Mouse (Mus musculus) T-helper 1 cell (primary cell): ENCODE data around the gene Olfr165.
"Not testable (repeated sequence)": the region's sequence is repeated elsewhere in the genome, so short reads cannot be mapped to it uniquely, and the experiment has no call there.

Experiments used
- in situ Hi-C: fragments of 300-600 bp; cut with MboI, MseI; formaldehyde crosslinking; loops from one replicate; pipeline ENCODE4 v1.15.1; 2025; ENCODE audit warnings: high pct_unique_total_duplicates

Olfr165 gene

DNA sequence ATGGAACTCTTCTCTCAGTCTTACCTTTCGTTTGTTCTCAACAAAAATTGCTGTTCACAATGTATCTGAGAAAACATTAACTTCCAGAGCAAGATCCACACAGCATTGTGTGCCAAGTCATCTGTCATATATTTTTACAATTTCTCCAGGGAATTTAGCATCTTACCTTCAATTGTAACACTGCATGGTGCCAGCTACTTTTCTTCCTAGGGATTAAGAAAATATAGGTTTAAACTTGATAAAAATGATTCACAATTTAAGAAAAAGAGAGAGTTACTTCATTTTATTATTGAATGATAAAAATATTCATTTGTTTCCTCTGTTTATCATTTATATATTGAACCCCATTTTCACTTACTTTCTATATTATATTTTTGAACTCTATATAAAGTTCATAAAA, at the start of gene Olfr165:
TSS of gene Olfr165 (minus strand) at position 101 of the 400 bp plus-strand sequence.
- in situ Hi-C loops = no loop called here

DNA sequence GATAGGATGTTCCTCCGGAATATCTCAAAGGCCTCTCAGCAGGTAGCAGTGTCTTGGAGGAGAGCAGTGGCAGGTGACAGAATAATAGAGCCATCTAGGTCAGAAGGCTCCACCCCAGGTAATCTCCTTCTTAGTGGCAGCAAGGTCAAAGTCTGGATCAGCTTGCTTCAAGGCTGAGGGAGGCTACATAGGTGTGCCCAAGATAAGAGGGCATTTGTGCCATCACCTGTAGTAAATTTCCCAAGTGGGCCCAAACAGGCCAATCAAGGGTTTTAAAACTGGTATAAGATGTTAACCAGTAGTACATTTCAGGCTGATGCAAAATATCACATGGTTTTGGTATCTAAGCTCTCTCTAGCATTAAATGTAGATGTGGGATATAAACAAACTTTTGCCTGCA, 41.4 kb upstream of the Olfr165 start:
- in situ Hi-C loops = no loop called here

DNA sequence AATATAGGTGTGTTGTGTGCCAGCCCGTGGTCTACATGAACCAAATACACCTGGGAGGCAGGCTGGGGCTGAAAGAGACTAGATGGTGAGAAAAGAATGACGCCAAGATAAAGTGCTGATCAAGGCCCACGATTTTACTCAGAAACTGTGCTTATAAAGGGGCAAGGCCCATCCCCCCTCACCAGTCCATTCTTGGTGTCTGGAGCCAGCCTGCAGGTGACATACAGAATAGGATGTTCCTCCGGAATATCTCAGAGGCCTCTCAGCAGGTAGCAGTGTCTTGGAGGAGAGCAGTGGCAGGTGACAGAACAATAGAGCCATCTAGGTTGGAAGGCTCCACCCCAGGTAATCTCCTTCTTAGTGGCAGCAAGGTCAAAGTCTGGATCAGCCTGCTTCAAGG, 35.8 kb upstream of the Olfr165 start:
- in situ Hi-C loops = not testable (repeated sequence)

DNA sequence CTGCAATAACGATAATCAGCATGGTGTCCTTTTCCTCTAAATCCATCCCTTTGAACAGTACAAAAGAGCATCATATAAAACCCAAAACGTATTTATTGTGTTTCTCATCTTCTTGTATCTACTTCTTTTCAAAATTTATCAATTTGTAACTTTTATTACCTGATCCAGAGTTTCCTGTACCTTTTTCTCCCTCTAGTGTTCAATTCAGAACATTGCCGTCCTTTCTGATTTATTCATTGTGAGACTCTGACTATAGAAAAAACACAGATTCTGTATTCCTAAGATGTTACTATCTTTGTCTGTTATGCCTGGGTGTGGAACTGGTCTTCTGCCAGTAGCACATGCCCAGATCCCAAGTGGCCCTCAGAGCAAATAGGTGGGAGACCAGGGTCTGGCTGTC, 35.0 kb downstream of the Olfr165 start:
- in situ Hi-C loops = no loop called here
